Mouse (Mus musculus) NIH3T3 (cell line): ENCODE measurements around the gene Gmcl1.
A peak's percentile ranks its signal among the peaks of the same experiment; 100 is the strongest.

Experiments
- DNase-seq: peaks from one replicate; pipeline ENCODE4 v3.0.0-alpha.2; 2012; ENCODE audit warnings: low read depth

The Gmcl1 gene

GRCm38 (mm10) chr6:86660161-86660877 lies 72.9 kb downstream of the Gmcl1 start:
- no peak for DNase-seq

DNA sequence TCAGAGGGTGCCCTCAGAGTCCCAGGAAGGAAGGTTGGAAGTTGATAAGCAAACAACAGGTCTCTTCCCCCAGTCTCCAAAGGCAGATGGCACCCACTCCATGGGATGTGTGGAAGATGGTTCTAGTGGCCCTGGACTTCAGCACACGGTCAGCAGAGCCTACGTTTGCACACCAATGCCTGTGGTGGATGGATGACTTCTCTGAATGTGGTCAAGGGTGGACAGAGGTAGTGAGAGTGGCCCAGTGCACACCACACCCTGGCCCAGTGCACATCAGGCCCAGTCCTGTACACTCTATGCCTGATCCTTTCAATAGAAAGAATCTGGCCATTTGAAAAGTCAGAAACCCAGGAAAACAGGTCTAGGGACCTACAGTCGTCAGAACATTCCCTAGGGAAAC lies 74.7 kb downstream of the Gmcl1 start:
- no peak for DNase-seq

GRCm38 (mm10) chr6:86654270-86654916 lies 78.8 kb downstream of the Gmcl1 start:
- DNase-seq: no peak

DNA sequence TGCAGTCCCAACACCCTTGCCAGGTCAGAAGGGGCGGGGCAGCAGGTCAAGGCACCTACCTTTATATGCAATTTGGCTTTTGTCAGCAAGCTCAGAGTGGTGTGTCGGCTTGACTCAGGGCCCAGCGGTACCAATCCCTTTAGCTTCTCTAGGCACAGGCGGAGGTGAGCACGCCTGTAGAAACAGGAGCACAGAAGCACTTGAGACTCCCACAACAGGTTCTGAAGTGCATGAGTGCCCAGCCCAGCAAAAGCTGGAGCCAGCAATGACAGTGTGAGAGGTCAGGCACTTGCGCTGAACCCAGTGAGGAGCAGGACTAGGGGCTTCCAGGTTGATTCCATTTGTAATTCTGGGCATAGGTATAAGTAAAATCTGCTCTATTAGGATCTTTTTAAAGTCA lies 80.2 kb downstream of the Gmcl1 start:
- no peak for DNase-seq

GRCm38 (mm10) chr6:86646143-86646542 lies 87.0 kb downstream of the Gmcl1 start:
- no peak for DNase-seq

DNA sequence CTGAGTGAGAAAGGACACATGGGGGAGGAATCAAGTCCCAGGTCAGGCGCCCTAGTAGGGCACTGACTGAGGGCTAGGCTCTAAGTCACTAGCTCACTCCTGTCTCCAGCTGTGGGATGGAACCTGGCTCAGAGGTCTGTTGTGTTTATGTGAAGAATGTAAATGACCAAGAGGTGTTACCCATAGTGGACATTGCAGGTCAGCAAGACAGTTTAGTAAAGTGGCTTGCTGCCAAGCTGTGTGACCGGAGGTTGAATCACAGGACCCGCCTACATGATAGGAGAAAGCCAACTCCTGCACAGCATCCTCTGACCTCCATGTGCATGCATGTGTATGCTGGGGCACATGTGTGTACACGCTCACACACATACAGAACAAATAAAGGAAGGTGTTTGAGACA lies 87.6 kb downstream of the Gmcl1 start:
- DNase-seq: peak; percentile 39

GRCm38 (mm10) chr6:86644775-86645400 lies 88.3 kb downstream of the Gmcl1 start:
- DNase-seq: no peak
